Mouse (Mus musculus) splenic B cell, adult 2 months (primary cell): ENCODE data around the gene Layn.

Source experiments
- DNase-seq: peaks from one replicate; pipeline ENCODE4 v3.0.0-alpha.2; 2011; ENCODE audit warnings: low read depth, low spot score
- H3K27me3 ChIP-seq: 2 replicates; pipeline ENCODE4 v1.6.1; 2012; ENCODE audit warnings: mild to moderate bottlenecking, low read length, moderate library complexity, mixed read lengths; ENCODE audit not compliant: control insufficient read depth, poor library complexity, insufficient read depth, severe bottlenecking
- H3K36me3 ChIP-seq: 2 replicates; pipeline ENCODE4 v1.6.1; 2012; ENCODE audit warnings: mild to moderate bottlenecking, low read length, moderate library complexity, mixed read lengths; ENCODE audit not compliant: control insufficient read depth, poor library complexity, insufficient read depth, severe bottlenecking

Gene Layn

DNA sequence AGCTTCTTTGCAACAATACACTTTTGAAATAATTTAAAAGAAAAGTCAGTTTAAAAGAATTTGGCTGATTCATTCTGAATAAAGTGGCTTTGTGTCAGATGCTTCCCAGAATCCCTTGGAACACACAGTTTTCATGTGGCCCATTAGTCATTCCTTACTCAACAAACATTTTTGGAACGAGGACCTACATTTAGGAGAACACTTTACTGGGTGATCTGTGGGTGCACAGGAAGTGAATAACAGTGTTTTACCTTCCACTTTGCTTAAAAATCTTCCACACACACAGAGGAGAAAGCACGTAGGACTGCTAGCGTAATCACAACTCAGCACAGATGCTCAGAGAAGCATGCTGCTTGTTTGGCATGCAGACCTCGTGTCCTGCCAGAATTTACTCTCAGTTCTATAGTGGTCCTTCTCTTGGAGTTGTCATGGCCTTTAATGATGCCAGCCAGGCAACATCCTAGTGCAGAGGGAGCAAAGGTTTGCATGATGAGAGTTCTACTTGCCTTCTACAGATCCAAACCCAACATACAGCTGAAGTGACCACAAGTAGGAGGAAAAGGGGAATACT, 17.9 kb downstream of the Layn start:
- DNase-seq = no peak
- Histone ChIP-seq H3K27me3 (no peaks in the 10 kb centered on the region), H3K36me3 (no peaks in the 10 kb centered on the region)

DNA sequence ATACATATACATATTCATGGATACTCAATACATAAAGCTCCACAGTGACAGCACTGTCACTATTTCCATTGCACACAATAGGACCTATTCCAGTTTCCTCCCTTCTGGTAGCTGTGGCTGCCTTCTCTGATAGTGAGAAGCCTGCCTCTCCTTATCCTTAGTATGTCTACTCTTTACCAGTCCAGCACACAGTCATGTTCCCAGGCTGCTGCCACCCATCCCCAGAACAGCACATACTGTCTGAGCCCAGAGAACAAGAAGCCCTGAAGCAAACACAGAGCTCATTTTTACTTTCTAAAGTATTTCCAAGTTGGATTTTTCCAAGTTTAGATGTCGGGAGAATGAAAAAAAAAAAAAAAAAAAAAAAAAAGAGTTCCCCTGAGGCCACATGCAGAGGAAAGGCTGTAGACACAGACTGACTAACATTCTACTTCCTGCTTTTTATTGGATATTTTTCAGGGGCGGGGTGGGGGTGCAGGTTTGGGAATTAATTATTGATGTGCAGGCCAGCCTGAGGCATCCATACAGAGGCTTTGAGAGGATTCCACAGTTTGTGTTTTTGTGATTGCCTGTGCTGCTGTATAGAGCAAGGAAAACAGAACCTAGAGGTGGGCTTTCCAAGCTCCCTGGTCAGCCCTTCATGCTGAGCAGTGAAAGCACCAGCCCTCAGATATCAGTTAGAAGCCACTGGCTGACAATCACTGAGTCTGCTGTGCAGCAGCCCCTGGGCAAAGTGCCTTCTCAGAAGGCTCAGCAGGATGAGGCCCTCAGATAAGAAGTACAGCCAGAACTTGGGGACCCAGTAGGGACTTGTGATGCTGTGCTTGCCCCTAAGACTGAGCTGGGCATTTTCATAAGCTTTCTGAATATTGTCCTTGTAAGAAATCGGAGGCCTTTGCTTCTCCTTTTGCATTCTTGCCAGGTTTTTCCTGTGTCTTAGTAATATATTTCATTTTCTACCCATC, 20.3 kb downstream of the Layn start:
- Histone ChIP-seq H3K27me3 (no peaks in the 10 kb centered on the region), H3K36me3 (no peaks in the 10 kb centered on the region)
- no peak for DNase-seq

DNA sequence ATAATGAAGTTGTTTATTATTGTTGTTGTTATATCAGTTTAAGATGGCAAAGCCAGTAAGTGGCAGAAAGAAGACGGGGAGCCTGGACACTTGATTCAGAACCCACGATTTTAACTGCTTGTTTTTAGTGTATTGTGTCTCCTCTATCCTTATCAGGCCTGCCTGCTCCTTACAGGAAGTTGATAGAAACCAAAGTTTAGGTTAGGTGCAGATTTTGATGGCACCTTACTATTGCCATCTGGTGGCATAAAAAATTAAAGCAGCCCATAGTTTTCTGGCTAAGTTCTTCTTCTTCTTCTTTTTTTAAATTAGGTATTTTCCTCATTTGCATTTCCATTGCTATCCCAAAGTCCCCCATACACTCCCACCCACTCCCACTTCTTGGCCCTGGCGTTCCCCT, 24.7 kb downstream of the Layn start:
- peak; percentile 70 for DNase-seq
- no peaks in the 10 kb centered on the region for H3K36me3 ChIP-seq
- no peaks in the 10 kb centered on the region for H3K27me3 ChIP-seq

DNA sequence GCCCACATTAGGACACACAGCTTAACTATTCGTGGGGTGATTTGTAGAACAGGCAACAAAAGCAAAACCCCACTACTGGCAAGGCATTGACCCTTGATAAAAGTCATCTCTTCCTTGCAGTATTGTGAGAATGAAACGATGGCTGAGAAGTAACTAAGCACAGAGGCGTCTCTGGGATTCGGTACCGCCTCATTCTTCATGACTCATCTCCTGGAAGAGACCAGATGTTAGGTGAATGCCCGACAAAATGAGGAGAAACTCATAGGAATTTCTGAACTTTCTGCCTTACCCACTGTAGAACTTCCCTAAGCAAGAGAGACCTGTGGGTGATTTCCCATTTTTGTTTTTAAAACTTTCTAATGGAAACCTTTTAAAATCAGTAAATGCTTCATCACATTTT, 34.8 kb downstream of the Layn start:
- no peak for DNase-seq
- Histone ChIP-seq H3K27me3 (no peaks in the 10 kb centered on the region; the same call in 1 of the 2 replicates), H3K36me3 (no peaks in the 10 kb centered on the region)

DNA sequence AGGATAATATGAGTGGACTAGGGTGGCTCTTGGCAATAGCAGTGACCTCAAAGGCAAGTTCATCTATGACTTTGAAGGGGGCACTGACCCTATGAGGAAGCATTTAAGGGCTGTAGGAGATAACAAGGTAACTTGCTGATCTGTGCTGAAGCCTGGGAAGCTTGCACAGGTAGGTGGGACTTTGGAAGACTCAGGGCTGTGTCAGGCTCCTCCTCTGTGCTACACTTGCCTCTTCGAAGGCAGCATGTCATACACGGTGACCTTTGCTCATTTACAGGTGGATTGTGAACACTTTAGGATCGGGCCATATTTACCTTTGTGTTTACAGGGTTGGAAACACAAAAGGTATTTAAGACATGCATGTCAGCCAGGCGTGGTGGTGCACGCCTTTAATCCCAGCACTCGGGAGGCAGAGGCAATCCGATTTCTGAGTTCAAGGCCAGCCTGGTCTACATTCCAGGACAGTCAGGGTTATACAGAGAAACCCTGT, 35.4 kb downstream of the Layn start:
- Histone ChIP-seq H3K36me3 (no peaks in the 10 kb centered on the region), H3K27me3 (no peaks in the 10 kb centered on the region; the same call in 1 of the 2 replicates)
- DNase-seq = no peak

DNA sequence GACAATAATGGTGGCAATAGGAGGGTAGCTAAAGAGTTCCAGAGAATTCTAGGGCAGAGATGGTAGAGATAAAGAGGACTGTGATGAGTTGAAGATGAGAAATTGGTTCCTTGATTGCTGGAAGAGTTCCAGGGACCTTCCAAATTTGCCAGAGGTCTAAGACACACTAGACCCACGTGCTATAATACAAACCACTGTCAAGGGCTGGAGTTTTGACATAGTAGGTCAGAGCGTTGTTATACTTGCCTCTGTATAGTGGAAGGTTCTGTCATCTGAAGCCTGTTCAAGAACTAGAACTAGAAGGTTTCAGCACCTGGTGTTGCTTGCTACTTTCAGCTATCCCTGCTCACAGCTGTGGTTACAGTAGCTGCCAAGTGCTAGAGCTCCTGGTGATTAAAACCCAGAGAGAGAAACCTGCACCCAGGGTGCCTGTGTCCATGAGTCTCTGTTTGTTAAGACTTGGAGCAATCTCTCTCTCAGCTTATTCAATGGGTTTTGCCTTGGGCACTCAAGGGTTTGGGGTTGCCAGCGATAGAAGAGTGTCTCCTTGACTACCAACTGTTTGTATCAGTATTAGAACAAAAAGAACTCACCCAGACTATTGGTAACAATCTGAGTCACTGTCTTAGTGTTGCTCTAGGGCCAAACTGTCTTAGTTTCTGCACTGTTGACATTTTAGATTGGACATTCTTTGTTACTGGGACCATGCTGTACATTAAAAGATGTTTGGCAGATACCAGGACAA, 43.9 kb downstream of the Layn start:
- Histone ChIP-seq H3K36me3 (no peaks in the 10 kb centered on the region), H3K27me3 (no peaks in the 10 kb centered on the region)
- no peak for DNase-seq

DNA sequence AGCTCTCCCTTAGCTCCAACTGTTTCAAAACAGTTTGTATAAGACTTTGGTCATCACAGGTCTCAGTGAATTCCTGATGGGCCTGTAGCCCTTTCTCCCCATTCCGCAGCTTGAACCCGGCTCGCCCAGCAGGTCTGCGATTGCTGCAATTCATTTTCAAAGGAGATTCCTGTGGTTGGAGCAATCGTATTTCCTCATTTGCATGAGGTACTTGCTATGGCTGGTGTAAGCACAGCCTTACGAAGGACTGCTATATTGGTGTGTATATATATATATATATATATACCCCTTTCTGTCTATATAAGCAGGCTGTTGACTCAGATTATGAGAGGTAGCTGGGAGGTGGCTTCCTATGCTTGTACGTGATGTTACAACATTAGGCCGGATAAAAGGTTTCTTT, 44.6 kb downstream of the Layn start:
- Histone ChIP-seq H3K36me3 (no peaks in the 10 kb centered on the region), H3K27me3 (no peaks in the 10 kb centered on the region)
- no peak for DNase-seq

DNA sequence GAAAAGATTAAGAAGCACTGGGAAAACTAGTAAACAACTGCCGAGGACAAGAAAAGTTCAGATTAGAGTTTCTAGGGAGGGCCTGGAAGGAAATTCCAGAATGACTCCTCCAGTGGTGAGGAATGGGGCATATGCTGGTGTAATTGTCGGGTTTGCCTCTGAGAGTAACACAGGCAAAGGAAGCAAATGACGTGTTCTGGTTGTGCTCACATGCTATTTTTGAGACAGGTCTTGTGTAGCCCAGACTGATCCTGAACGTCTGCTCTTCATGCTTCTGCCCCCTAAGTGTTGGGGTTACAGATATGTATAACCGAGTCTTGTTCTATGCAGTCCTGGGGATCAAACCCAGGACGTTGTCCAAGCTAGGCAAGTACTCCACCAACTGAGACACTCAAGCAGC, 45.3 kb downstream of the Layn start:
- no peaks in the 10 kb centered on the region for H3K27me3 ChIP-seq
- H3K36me3 ChIP-seq = no peaks in the 10 kb centered on the region
- DNase-seq = no peak

DNA sequence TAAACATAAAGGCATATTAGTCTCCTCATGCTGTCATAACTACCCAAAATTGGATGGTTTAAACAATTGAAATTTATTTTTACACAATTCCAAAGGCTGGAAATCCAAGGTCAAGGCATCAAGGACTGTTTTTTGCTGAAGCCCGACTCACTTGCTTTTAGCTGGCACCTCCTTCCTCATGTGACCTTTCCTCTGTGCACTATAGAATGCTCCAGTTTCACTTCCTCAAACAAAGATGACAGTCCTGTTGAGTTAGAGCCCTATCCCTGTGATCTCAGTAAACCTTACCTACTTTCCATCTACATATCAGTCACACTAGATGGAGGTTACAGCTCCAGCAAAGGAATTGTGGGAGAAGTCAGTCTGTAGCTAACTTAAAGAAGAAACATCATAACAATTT, 46.7 kb downstream of the Layn start:
- Histone ChIP-seq H3K27me3 (no peaks in the 10 kb centered on the region), H3K36me3 (no peaks in the 10 kb centered on the region)
- peak; percentile 84 for DNase-seq

DNA sequence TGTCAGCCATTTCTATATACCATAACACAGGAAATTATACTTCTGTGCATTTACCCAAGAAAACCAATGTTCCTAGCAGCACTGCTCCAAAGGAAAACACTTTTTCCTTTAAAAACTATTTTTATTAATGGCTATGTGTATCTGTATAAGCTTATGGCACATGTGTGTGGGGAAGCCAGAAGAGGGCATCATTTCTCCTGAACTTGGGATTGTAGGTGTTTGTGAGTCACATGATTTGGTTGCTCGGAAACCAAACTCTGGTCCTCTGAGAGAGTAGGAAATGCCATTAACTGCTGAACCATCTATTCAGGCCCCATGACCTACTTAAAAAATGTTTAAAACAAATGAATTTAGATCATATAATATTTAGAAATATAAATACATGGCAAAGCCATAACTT, 49.9 kb downstream of the Layn start:
- peaks cover 2% of the 10 kb centered on the region; the same call in 1 of the 2 replicates for H3K27me3 ChIP-seq
- DNase-seq = no peak
- no peaks in the 10 kb centered on the region for H3K36me3 ChIP-seq

DNA sequence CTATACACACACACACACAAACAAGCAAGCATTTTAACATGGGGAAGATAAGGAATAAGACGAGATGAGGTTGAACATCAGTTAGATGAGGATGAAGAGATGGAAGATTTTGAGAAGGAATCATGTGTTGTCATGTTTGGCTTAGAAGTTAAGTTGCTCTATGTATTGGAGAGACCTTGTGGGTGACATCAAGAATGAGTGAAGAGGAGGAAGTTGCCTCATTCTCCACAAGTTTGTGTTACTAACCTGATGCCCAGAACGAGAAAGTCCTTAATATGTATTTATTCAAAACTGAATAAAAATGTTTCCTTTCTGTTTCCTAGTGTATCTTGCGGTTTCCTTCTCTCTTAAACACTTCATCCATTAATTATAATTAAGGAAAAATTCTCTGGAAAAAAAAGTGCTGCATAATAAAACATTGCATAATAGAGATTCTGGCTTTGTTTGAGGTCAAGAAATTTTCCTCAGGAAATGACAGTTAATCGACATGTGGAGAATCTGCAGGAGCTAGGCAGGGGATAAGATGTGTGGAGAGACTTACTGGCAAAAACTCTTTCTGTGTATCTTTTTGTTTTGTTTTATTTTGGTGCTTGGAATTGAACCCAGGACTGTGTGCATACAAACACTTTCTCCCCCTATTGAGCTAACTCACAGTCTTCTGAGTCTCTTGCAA, 55.6 kb downstream of the Layn start:
- Histone ChIP-seq H3K27me3 (peaks cover 2% of the 10 kb centered on the region; the same call in 1 of the 2 replicates), H3K36me3 (no peaks in the 10 kb centered on the region)
- DNase-seq = no peak

DNA sequence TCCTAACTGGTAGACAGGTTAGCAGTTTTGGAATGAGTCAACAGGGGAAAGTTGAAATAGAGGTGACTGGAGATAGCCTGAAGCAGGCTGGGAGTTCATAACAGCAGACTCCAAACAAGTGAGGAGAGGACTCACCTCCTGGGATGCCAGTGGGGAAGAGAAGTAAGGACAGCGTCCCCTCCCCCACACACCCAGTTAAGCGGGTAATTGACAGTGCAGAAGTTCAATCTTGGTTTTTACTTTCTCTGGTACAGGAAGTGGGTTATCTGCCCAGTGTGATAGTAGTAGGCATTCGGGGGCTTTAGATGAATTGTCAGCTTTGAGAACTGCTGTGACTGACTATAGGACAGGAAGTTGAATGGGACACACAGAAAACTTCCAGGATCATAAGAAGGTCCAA, 56.5 kb downstream of the Layn start:
- Histone ChIP-seq H3K27me3 (peaks cover 2% of the 10 kb centered on the region; the same call in 1 of the 2 replicates), H3K36me3 (no peaks in the 10 kb centered on the region)
- DNase-seq = no peak

DNA sequence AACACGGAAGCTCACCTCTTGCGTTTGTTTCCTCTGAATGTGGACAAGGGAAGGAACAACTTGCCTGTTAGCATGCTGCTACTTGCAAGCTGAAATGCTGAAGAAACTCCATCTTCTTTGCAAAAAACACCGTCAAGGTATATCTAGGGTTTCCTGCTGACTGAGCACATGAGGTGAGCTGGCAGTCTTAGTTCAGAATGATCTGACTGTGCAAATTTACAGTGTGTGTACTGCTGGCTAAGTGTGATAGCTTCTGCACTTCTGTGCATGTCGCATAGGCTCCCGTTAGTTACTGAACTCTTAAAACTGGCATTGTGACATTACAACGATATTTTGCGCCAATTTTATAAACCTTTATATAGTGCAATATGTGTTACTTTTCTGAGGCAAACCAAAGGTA, 57.2 kb downstream of the Layn start:
- Histone ChIP-seq H3K27me3 (no peaks in the 10 kb centered on the region), H3K36me3 (no peaks in the 10 kb centered on the region)
- DNase-seq = no peak

DNA sequence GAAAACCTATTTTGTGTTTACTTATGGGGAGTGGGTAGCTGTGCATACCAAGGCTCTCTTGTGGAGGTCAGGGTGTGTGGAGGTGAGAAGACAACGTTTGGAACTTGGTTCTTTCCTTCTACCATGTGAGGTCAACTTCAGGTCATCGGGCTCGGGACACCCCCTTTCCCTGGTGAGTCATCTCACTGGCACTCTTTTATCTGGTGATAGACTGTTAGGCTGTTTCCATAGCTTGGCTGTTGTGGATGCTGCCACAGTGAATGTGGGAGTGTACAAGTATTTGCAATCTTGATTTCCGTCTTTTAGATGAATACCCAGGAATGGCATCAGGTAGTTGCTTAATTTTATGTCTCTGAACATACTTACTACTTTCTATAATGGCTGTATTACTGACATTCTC, 61.2 kb downstream of the Layn start:
- Histone ChIP-seq H3K36me3 (no peaks in the 10 kb centered on the region), H3K27me3 (no peaks in the 10 kb centered on the region)
- DNase-seq = no peak
